Mouse (Mus musculus) cortical plate, adult 2 months (tissue): ENCODE measurements around the gene Med21. TPM values are rescaled to one million over a fixed set of nuclear protein-coding genes. Genes with fewer than 3 reads are reported as not detected.

Experiments
- H3K27ac ChIP-seq: fragments of 200-500 bp; 2 replicates; pipeline ENCODE4 v1.5.1; 2012; ENCODE audit warnings: low read length, control low read depth, inconsistent platforms; ENCODE audit not compliant: insufficient read depth
- H3K4me1 ChIP-seq: fragments of 200-500 bp; 2 replicates; pipeline ENCODE4 v1.6.1; 2011; ENCODE audit warnings: low read length; ENCODE audit not compliant: control insufficient read depth, insufficient read depth
- H3K4me3 ChIP-seq: fragments of 200-500 bp; 2 replicates; pipeline ENCODE4 v1.5.1; 2011; ENCODE audit warnings: mild to moderate bottlenecking, low read length, control low read depth; ENCODE audit not compliant: insufficient read depth
- CTCF ChIP-seq: fragments of 200-500 bp; IDR thresholded peaks from 2 replicates; pipeline ENCODE4 v1.5.1; 2011; ENCODE audit warnings: mild to moderate bottlenecking, control low read depth, low read length; ENCODE audit not compliant: insufficient read depth; ENCODE audit errors: extremely low read depth
- POLR2A ChIP-seq: fragments of 200-500 bp; IDR thresholded peaks from 2 replicates; pipeline ENCODE4 v1.6.1; 2011; ENCODE audit warnings: mild to moderate bottlenecking, low read length, control low read depth; ENCODE audit not compliant: insufficient read depth; ENCODE audit errors: extremely low read depth
- polyA plus RNA-seq: library from polyadenylated mRNA; depleted of rRNA; stranded (reverse); fragments of >200 nt; gene quantifications from 2 replicates; pipeline ENCODE4 v1.2.3, GENCODE M21; 2012; rRNA removed

Med21 gene
- polyA plus RNA-seq = 70.6 and 73.0 TPM in 2 replicates

DNA sequence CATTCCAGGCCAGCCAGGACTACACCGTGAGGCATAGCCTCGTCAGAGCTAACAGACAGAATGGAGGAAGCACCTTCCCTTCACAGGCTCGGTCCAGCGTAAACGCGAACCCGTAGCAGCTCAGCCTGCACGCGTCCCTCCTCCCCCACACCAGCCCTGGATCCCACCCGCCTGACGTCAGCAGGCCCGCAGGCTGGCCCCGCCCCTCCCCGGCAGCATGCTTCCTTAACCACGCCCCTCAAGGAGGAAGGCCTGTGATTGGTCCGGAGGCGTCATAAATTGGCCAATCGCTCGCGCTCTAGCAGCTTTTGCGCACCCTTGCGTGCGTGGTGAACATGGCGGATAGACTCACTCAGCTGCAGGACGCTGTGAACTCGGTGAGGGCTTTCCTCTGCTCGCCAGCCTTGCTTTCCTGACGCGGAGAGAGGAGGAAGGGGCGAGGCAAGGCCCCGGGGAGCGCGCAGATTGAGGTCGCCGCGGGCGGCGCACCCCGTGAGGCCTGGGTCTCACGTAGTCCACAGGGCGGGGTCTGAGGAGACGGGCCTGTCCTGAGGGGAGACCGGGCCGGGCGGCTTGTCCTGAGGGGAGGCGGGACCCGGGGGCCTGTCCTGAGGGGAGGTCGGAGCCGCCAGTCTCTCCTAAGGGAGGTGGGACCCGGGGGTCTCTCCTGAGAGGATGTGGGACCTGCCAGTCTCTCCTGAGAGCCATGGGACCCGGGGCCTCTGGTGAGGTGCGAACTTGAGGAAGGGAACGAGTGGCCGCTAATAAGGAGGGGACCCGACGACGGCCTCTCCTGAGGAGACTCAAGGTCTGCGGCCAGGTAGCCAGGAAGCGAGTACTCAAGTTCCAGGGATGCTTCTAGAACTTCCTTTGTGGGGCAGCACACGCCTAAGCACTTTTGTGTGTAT, at the start of gene Med21, which contains the start of gene Tm7sf3:
TSS of gene Med21 (plus strand) at position 272 of the 908 bp plus-strand sequence.
TSS of gene Tm7sf3 (minus strand) at position 549 of the 908 bp plus-strand sequence.
- Histone ChIP-seq H3K27ac (peak within 1 kb of the TSS; percentile 18; the same call in 1 of the 2 replicates), H3K4me1 (peaks cover 2% of the 10 kb centered on the region; the same call in 1 of the 2 replicates), H3K4me3 (peak within 1 kb of the TSS; percentile 40)
- TF ChIP-seq CTCF = no peak
- TF ChIP-seq POLR2A = peak; percentile 98

DNA sequence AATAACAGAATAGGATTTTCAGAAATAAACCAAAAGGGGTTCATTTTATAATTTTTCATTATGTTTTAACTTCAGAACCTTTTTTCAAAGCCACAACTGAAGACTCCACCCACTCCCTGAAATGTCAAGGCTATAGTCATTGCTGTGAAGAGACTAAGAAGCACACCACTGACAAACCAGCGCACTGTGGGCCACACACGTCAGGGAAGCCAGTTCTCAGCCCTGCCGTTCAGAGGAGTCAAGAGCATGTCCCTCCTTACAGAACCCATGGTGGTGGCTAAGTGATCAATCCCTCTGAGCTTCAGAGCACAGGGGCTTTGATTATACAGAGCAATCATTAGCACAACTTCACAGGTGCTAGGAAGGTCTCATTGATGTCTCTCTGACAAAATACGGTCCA, 39.7 kb upstream of the Med21 start:
- TF ChIP-seq POLR2A (no peak), CTCF (no peak)
- Histone ChIP-seq H3K27ac (no peak overlapping the region), H3K4me1 (no peaks in the 10 kb centered on the region), H3K4me3 (no peak overlapping the region)

DNA sequence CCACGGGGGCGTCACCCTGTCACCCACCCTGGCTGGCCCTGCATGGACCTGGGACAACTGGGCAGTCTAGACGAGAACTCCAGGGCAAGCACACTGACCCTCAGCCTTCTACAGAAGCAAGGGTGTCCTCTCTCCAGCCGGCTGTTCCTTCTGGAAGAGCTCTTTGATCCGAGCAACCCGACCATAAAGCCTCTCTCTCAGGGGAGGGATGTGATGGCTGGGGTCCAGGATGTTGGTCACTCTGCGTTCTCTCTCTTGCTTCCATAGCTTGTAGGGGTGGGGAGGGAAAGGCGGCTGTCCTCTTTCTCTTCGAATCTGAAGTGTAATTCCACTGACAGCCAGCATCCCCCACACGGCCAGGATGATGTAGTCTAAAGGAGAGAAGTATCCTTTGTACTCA, 38.7 kb upstream of the Med21 start:
- H3K4me1 ChIP-seq = no peaks in the 10 kb centered on the region
- no peak overlapping the region for H3K27ac ChIP-seq
- H3K4me3 ChIP-seq = no peak overlapping the region
- no peak for TF ChIP-seq POLR2A

DNA sequence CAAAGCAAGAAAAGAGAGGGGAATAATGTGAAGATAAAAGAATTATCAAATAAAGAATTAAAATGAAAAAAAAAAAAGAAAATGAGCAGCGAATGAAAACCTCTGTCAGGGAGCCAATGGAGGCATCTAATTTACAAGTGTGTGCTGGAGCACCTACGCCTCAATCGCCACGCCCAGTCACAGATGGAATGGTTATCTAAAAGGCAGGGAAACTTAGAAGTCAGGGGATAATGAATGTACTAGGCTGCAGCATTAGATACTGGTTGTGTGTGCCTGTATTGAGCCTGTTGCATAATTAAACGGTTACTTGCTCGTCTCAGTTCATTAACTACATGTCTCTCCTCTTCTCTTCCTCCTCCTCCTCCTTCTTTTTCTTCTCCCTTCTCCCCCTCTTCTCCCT, 31.0 kb upstream of the Med21 start:
- Histone ChIP-seq H3K27ac (no peak overlapping the region), H3K4me1 (no peaks in the 10 kb centered on the region)
- TF ChIP-seq CTCF (no peak), POLR2A (no peak)

DNA sequence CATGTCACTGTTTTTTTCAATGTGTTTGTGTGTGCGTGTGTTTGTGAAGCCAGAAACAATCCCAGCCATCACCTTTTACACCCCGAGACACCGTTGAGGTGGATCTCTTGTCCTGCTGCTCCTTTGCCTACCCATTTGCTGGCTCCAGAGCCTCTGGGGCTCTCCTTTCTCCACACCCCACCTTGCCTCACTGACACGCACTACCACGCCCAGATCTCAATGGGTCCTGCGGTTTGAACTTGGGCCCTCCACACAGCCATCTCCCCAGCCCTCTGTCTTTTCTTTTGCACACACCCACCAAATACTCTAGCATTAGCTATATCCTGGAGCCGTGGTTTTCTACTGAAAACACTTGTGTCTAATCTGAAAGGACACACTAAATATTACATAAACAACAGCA, 30.4 kb upstream of the Med21 start:
- no peak overlapping the region for H3K4me3 ChIP-seq
- no peak overlapping the region for H3K27ac ChIP-seq
- H3K4me1 ChIP-seq = no peaks in the 10 kb centered on the region
- TF ChIP-seq CTCF (no peak), POLR2A (no peak)

More for the DNA sequence above, 31.0 kb upstream of the Med21 start:
- H3K4me3 ChIP-seq = no peak overlapping the region

DNA sequence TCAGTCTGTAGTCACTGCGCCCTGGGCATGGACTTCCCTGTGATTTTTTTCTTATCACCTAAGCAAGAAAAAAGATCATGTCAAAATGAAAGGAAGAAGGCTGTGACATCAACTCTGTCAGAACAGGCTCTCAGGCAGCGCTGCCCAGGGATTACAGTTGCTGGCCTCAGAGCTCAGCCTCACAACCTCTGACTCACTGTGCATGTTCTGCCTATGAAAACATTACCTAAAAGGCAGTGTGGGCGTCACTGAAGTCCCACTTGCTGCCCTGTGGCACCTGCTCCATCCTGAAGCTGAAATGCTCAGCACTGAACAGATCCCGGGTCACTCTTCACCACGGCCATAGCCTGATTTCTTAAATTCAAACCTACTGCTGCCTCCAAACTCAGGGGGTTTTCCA, 29.6 kb upstream of the Med21 start:
- no peak overlapping the region for H3K27ac ChIP-seq
- no peaks in the 10 kb centered on the region for H3K4me1 ChIP-seq
- no peak overlapping the region for H3K4me3 ChIP-seq
- no peak for TF ChIP-seq POLR2A
- TF ChIP-seq CTCF = no peak

DNA sequence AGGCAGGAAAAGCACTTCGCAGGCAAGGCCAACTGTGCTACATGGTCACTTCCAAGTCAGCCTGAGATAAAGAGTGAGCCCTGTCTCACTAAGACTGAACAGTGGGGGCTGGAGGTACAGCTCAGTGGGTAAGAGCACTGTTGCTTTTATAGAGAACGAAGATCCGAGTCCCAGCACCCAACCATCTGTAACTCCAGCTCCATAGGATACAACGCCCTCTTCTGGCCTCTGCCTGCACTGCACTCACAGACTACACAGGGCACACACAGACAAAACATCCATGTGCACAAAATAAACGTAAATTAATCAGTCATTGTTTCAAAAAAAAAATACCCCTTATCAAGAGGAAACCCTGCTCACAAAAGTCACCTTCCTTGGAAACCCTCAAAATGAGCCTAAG, 28.4 kb upstream of the Med21 start:
- no peak overlapping the region for H3K27ac ChIP-seq
- no peaks in the 10 kb centered on the region for H3K4me1 ChIP-seq
- no peak overlapping the region for H3K4me3 ChIP-seq
- TF ChIP-seq POLR2A (no peak), CTCF (no peak)

DNA sequence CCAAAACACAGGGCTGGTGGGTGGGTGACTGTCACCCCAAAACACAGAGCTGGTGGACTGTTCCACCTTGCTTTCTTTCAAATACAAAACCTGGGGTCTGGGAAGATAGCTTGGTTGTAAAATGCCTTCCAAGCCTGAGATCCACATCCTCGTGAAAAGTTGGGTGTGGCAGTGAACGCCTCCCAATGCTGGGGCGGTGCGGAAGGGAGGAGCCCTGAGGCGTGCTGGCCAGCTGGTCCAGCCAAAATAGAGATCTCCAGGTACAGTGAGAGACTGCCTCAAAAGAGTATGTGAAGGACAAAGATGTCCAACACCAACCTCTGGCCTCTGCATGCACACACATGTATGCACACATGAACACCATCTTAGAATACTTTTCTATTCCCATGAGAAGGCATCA, 27.8 kb upstream of the Med21 start:
- no peak overlapping the region for H3K27ac ChIP-seq
- H3K4me1 ChIP-seq = no peaks in the 10 kb centered on the region
- TF ChIP-seq POLR2A = no peak
- no peak for TF ChIP-seq CTCF
- H3K4me3 ChIP-seq = no peak overlapping the region

DNA sequence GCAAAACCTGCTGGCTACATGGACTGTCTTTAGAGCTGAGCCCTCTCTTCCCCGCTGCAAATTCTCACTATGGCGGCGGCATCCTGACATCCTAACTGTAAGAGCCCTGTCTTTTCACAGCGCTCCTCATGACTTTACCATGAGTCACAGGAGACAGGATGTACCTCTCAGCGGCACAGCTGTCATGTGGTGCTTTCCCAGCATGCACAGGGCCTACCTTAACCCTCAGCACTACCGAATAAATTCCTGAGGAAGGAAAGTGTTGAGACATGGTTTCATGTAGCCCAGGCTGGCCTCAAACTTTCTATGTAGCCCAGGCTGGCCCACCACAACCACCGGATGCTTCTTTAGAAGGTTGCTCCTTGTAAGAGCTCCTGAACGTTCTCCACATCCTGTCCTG, 26.5 kb upstream of the Med21 start:
- no peaks in the 10 kb centered on the region for H3K4me1 ChIP-seq
- no peak overlapping the region for H3K27ac ChIP-seq
- no peak overlapping the region for H3K4me3 ChIP-seq
- TF ChIP-seq POLR2A (no peak), CTCF (no peak)

DNA sequence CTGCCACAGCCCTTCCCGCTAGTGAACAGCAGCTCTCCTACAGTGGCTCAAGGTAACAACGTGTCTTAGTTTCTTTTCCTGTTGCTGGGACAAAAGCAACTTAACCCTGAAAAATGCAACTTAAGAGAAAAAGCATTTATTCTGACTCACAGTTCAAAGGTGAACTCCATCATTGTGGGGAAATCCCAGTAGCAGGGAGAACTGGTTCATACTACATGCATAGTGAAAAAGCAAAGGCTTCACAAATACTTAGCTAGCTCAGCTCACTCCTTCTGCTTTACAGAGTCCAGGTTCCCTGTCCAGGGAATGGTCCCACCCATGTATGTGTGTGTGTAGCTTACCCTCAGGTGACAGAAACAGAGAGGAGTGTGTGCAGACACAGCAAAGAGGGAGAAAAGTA, 25.7 kb upstream of the Med21 start:
- H3K27ac ChIP-seq = no peak overlapping the region

More for the DNA sequence above, 25.7 kb upstream of the Med21 start:
- no peak overlapping the region for H3K4me3 ChIP-seq
- TF ChIP-seq CTCF (no peak), POLR2A (no peak)
- H3K4me1 ChIP-seq = no peaks in the 10 kb centered on the region
